Mouse (Mus musculus): Measurements from ENCODE around the gene Exosc2. TPM values are rescaled to one million over a fixed set of nuclear protein-coding genes. Genes with fewer than 3 reads are reported as not detected.

Exosc2 gene
- total RNA-seq (2022), result 10 to 100 TPM in 1 of 4 experiments, 1 to 10 TPM in 3; 7.0 to 10.4 (median 8.0) TPM

- peak; percentile 83 to 89 for DNase-seq (ENCODE audit: low spot score in 2 of 2)
These were observed at the start of gene Exosc2 for GRCm38 (mm10) chr2:31670551-31671035. TSS of gene Exosc2 (plus strand) at chr2:31670715.

GRCm38 (mm10) chr2:31633531-31633930, 37.0 kb upstream of the Exosc2 start:
- DNase-seq (ENCODE audit: low spot score in 2 of 2), result no peak

GRCm38 (mm10) chr2:31635281-31636137, 35.0 kb upstream of the Exosc2 start:
- DNase-seq (ENCODE audit: low spot score in 2 of 2), result no peak

- DNase-seq (ENCODE audit: low spot score in 2 of 2), result no peak
These were observed 34.3 kb upstream of the Exosc2 start for GRCm38 (mm10) chr2:31636138-31636741.

GRCm38 (mm10) chr2:31636742-31637141, 33.8 kb upstream of the Exosc2 start:
- DNase-seq (ENCODE audit: low spot score in 2 of 2), result no peak

GRCm38 (mm10) chr2:31637311-31637710, 33.2 kb upstream of the Exosc2 start:
- DNase-seq (ENCODE audit: low spot score in 2 of 2), result no peak

- DNase-seq (ENCODE audit: low spot score in 2 of 2), result no peak
These were observed 32.7 kb upstream of the Exosc2 start for GRCm38 (mm10) chr2:31637807-31638206.

GRCm38 (mm10) chr2:31638581-31639465, 31.7 kb upstream of the Exosc2 start:
- no peak for DNase-seq (ENCODE audit: low spot score in 2 of 2)

- no peak for DNase-seq (ENCODE audit: low spot score in 2 of 2)
These were observed 31.1 kb upstream of the Exosc2 start for GRCm38 (mm10) chr2:31639466-31639760.

GRCm38 (mm10) chr2:31639901-31640608, 30.5 kb upstream of the Exosc2 start, which contains the start of gene Prdm12:
TSS of gene Prdm12 (plus strand) at chr2:31640037.
- no peak for DNase-seq (ENCODE audit: low spot score in 2 of 2)

- no peak for DNase-seq (ENCODE audit: low spot score in 2 of 2)
These were observed 29.7 kb upstream of the Exosc2 start for GRCm38 (mm10) chr2:31640609-31641507.

- no peak for DNase-seq (ENCODE audit: low spot score in 2 of 2)
These were observed 29.0 kb upstream of the Exosc2 start for GRCm38 (mm10) chr2:31641508-31641830.

- no peak for DNase-seq (ENCODE audit: low spot score in 2 of 2)
These were observed 28.6 kb upstream of the Exosc2 start for GRCm38 (mm10) chr2:31641929-31642328.

- DNase-seq (ENCODE audit: low spot score in 2 of 2), result no peak
These were observed 16.3 kb upstream of the Exosc2 start for GRCm38 (mm10) chr2:31653971-31654853.

GRCm38 (mm10) chr2:31654854-31655559, 15.5 kb upstream of the Exosc2 start:
- no peak for DNase-seq (ENCODE audit: low spot score in 2 of 2)

- no peak for DNase-seq (ENCODE audit: low spot score in 2 of 2)
These were observed 14.1 kb upstream of the Exosc2 start for GRCm38 (mm10) chr2:31656374-31656773.

GRCm38 (mm10) chr2:31662939-31663803, 7.3 kb upstream of the Exosc2 start:
- no peak for DNase-seq (ENCODE audit: low spot score in 2 of 2)

- DNase-seq (ENCODE audit: low spot score in 2 of 2), result no peak
These were observed 6.7 kb upstream of the Exosc2 start for GRCm38 (mm10) chr2:31663804-31664180.

Data from gastrocnemius, adult 8-10 months (tissue).